In genomic region chr13:15549466-15549865, GRCm38 (mm10) we compare ENCODE assay signal across 28 mouse cellular contexts.
DNase-seq lines count a peak whose midpoint lies in the region; ATAC-seq lines count a peak whose summit lies in the region.
"Had no signal": no experiment of that assay in that cellular context is flagged by ENCODE, and none has a peak within 500 bp of the region (broad histone marks: within the 10 kb centered on the region; RNA-seq: fewer than 3 reads in every experiment).

No protein-coding gene starts in this region.

- H3K36me3 ChIP-seq in forebrain, embryonic 11.5 days (ENCODE audit: control insufficient read depth, insufficient read depth, low read length), result no peaks in the 10 kb centered on the region
- no peaks in the 10 kb centered on the region for H3K36me3 ChIP-seq in forebrain, embryonic 16.5 days (ENCODE audit: control insufficient read depth, insufficient read depth)
- H3K36me3 ChIP-seq in forebrain, embryonic 12.5 days (replicated peaks), result peaks cover 5% of the 10 kb centered on the region; the same call in 1 of the 2 replicates
- H3K36me3 ChIP-seq in limb, embryonic 10.5 days, result 0 out of 2 replicates have a peak, but pooled peaks cover 6% of the 10 kb centered on the region
- H3K36me3 ChIP-seq: embryonic facial prominence, embryonic 15.5 days; hindbrain, embryonic 13.5 days; lung, embryonic 15.5 days; midbrain, embryonic 15.5 days; neural tube, embryonic 12.5 days had no signal

- peak overlapping the region; percentile 71; the same call in 1 of the 2 replicates for H3K27ac ChIP-seq in forebrain, embryonic 11.5 days (ENCODE audit: low read depth, low read length)
- no peak overlapping the region for H3K27ac ChIP-seq in forebrain, embryonic 16.5 days (ENCODE audit: low read length)
- H3K27ac ChIP-seq in forebrain, embryonic 12.5 days, result peak overlapping the region; percentile 71
- 0 out of 2 replicates have a peak overlapping the region, but pooled peaks have one; percentile 73 for H3K27ac ChIP-seq in limb, embryonic 10.5 days
- H3K27ac ChIP-seq: embryonic facial prominence, embryonic 10.5 days; embryonic facial prominence, embryonic 15.5 days; gastrocnemius, adult 2 months; heart, adult 2 months; hindbrain, embryonic 13.5 days; kidney, postnatal 0 days; lung, embryonic 15.5 days; midbrain, embryonic 10.5 days; midbrain, embryonic 15.5 days; neural tube, embryonic 12.5 days had no signal

- no peaks in the 10 kb centered on the region for H3K27me3 ChIP-seq in forebrain, embryonic 11.5 days (ENCODE audit: control insufficient read depth, insufficient read depth, low read length)
- no peaks in the 10 kb centered on the region for H3K27me3 ChIP-seq in forebrain, embryonic 16.5 days (replicated peaks; ENCODE audit: control insufficient read depth, insufficient read depth, low read length)
- no peaks in the 10 kb centered on the region for H3K27me3 ChIP-seq in forebrain, embryonic 12.5 days
- H3K27me3 ChIP-seq in limb, embryonic 10.5 days (ENCODE audit: low read depth, poor library complexity, severe bottlenecking), result no peaks in the 10 kb centered on the region
- H3K27me3 ChIP-seq: embryonic facial prominence, embryonic 15.5 days; heart, embryonic 12.5 days; hindbrain, embryonic 13.5 days; lung, embryonic 15.5 days; midbrain, embryonic 15.5 days; neural tube, embryonic 12.5 days had no signal

- WGBS in forebrain, embryonic 11.5 days, result 14% methylated on average over 6 of the region's 6 CpGs
- WGBS in forebrain, embryonic 16.5 days, result 15% methylated on average over 6 of the region's 6 CpGs
- WGBS in forebrain, embryonic 12.5 days, result 18% methylated on average over 6 of the region's 6 CpGs
- WGBS in limb, embryonic 10.5 days, result 17% methylated on average over 6 of the region's 6 CpGs

- 0 out of 2 replicates have a peak, but pooled peaks have one; percentile 11 for ATAC-seq in forebrain, embryonic 11.5 days (replicated peaks; ENCODE audit: low FRiP score)
- no peak for ATAC-seq in forebrain, embryonic 16.5 days
- ATAC-seq in forebrain, embryonic 12.5 days (ENCODE audit: low FRiP score), result no peak
- ATAC-seq: activated CD4-positive, CD25-positive, alpha-beta regulatory T cell, adult 4 months; intestine, embryonic 16.5 days; midbrain, embryonic 15.5 days had no signal

- H3K9ac ChIP-seq in forebrain, embryonic 11.5 days (ENCODE audit: low read length), result no peak overlapping the region
- no peak overlapping the region for H3K9ac ChIP-seq in forebrain, embryonic 16.5 days (replicated peaks; ENCODE audit: low read depth, low read length)
- no peak overlapping the region for H3K9ac ChIP-seq in forebrain, embryonic 12.5 days
- H3K9ac ChIP-seq: embryonic facial prominence, embryonic 15.5 days; heart, embryonic 12.5 days; hindbrain, embryonic 13.5 days; lung, embryonic 15.5 days; midbrain, embryonic 15.5 days; neural tube, embryonic 12.5 days had no signal

- H3K9me3 ChIP-seq in forebrain, embryonic 11.5 days (ENCODE audit: control insufficient read depth, low read length), result no peaks in the 10 kb centered on the region
- no peaks in the 10 kb centered on the region for H3K9me3 ChIP-seq in forebrain, embryonic 16.5 days (ENCODE audit: control insufficient read depth, low read length)
- H3K9me3 ChIP-seq in forebrain, embryonic 12.5 days, result no peaks in the 10 kb centered on the region
- no peaks in the 10 kb centered on the region for H3K9me3 ChIP-seq in limb, embryonic 10.5 days (replicated peaks)
- H3K9me3 ChIP-seq: embryonic facial prominence, embryonic 10.5 days; embryonic facial prominence, embryonic 15.5 days; heart, embryonic 12.5 days; hindbrain, embryonic 13.5 days; lung, embryonic 15.5 days; midbrain, embryonic 10.5 days; midbrain, embryonic 15.5 days; neural tube, embryonic 12.5 days had no signal

- H3K4me2 ChIP-seq in forebrain, embryonic 11.5 days (ENCODE audit: low read depth, low read length, severe bottlenecking), result 0 out of 2 replicates have a peak overlapping the region, but pooled peaks have one; percentile 5
- H3K4me2 ChIP-seq in forebrain, embryonic 16.5 days (ENCODE audit: low read length), result no peak overlapping the region
- H3K4me2 ChIP-seq in forebrain, embryonic 12.5 days, result no peak overlapping the region; the same call in 1 of the 2 replicates
- H3K4me2 ChIP-seq: embryonic facial prominence, embryonic 15.5 days; heart, embryonic 12.5 days; hindbrain, embryonic 13.5 days; liver, embryonic 11.5 days; lung, embryonic 15.5 days; midbrain, embryonic 15.5 days; neural tube, embryonic 12.5 days had no signal

- DNase-seq in forebrain, embryonic 11.5 days (ENCODE audit: low spot score), result no peak
- no peak for DNase-seq in limb, embryonic 10.5 days (ENCODE audit: low spot score)
- DNase-seq in adrenal gland, postnatal 10 days, result no peak
- DNase-seq in Muller cell, postnatal 12 days (ENCODE audit: inconsistent ontology term), result no peak
- DNase-seq in layer of hippocampus, postnatal 25 days (ENCODE audit: extremely low spot score in 1 of 2, low spot score in 1 of 2), result no peak
- DNase-seq: adrenal gland, adult 2 months; cerebellum, adult 9-10 months; cerebellum, postnatal 36 days; gastrocnemius, adult 2 months; heart, adult 2 months; heart, postnatal 4 days; kidney, adult 8-10 months; right cerebral cortex, postnatal 14 days; thymus, postnatal 4 days had no signal

- H3K4me1 ChIP-seq in forebrain, embryonic 11.5 days (replicated peaks; ENCODE audit: control insufficient read depth, insufficient read depth, low read length), result peaks cover 53% of the 10 kb centered on the region
- H3K4me1 ChIP-seq in forebrain, embryonic 16.5 days (replicated peaks; ENCODE audit: control insufficient read depth, insufficient read depth, low read length), result peaks cover 42% of the 10 kb centered on the region
- H3K4me1 ChIP-seq in forebrain, embryonic 12.5 days, result peaks cover 88% of the 10 kb centered on the region
- peaks cover 100% of the 10 kb centered on the region for H3K4me1 ChIP-seq in limb, embryonic 10.5 days

- no peak overlapping the region for H3K4me3 ChIP-seq in forebrain, embryonic 11.5 days (ENCODE audit: low read depth, low read length)
- H3K4me3 ChIP-seq in forebrain, embryonic 16.5 days (replicated peaks; ENCODE audit: low read length), result no peak overlapping the region
- no peak overlapping the region for H3K4me3 ChIP-seq in forebrain, embryonic 12.5 days (replicated peaks)
- no peak overlapping the region for H3K4me3 ChIP-seq in limb, embryonic 10.5 days
- H3K4me3 ChIP-seq: embryonic facial prominence, embryonic 10.5 days; embryonic facial prominence, embryonic 15.5 days; gastrocnemius, adult 2 months; heart, adult 2 months; heart, embryonic 12.5 days; hindbrain, embryonic 13.5 days; lung, embryonic 15.5 days; midbrain, embryonic 10.5 days; midbrain, embryonic 15.5 days; neural tube, embryonic 12.5 days had no signal
